Mouse (Mus musculus) heart, adult 2 months (tissue): ENCODE results near the gene Agpat2.

Experiments
- CTCF ChIP-seq: fragments of 200-600 bp; IDR thresholded peaks from 2 replicates; pipeline ENCODE4 v1.8.1; 2022; ENCODE audit warnings: antibody characterized with exemption, mild to moderate bottlenecking, moderate library complexity
- POLR2A ChIP-seq: fragments of 200-500 bp; IDR thresholded peaks from 2 replicates; pipeline ENCODE4 v1.6.1; 2011; ENCODE audit warnings: mild to moderate bottlenecking, low read depth, low read length, control low read depth; ENCODE audit not compliant: insufficient read depth

DNA sequence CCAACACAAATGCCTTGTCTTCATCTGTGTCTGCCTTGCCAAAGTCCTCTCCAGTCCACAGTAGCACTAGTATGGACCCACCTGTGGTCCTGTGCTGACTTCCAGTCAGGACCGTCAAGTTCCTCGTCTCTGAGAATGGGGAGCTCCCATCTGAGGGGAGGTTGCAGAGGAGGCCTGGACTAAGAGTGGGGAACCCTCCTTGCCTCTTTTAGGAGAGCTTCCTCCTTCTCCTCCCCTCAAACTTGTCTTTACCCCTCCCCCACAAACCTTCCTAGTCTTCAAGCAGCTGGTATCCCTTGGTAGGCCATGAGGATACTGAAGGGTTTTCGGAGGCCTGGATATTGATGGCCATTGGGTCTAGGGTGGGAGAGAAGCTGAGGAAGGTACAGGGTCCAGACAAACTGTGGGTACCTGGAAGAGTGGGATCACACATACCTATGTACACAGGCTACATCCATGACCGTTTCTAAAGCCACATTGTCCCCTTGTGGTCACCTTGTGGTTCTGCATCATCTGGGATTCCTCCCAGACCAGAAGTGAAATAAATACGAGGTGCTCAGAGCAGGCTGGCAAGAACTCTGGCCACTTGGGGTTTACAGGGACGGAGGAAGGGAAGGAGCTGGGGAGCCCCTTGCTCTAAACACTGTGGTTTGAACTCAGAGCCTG, 42.7 kb downstream of the Agpat2 start:
- TF ChIP-seq CTCF (0 out of 2 replicates have a peak, but pooled peaks have one; percentile 99), POLR2A (no peak)
